Mouse (Mus musculus) CH12.LX (cell line): ENCODE results near the gene Nup50. TPM values are rescaled to one million over a fixed set of nuclear protein-coding genes. Genes with fewer than 3 reads are reported as not detected.

Source experiments
- DNase-seq: peaks from one replicate; pipeline ENCODE4 v3.0.0-alpha.2; 2013; ENCODE audit errors: extremely low read depth
- H3K27ac ChIP-seq: 2 replicates; pipeline ENCODE4 v1.5.1; 2012; ENCODE audit warnings: low read depth, mild to moderate bottlenecking, control low read depth, moderate library complexity; ENCODE audit not compliant: insufficient read depth
- H3K27me3 ChIP-seq: replicated peaks from 2 replicates; pipeline ENCODE3; 2012; ENCODE audit warnings: inconsistent platforms
- H3K36me3 ChIP-seq, 2 experiments: replicated peaks in 1 of 2; 2 replicates each; pipeline versions ENCODE3 to v1.6.1; 2012; ENCODE audit warnings: inconsistent platforms in 1 of 2, low read length in 1 of 2, mild to moderate bottlenecking in 1 of 2, mixed read lengths in 1 of 2, moderate library complexity in 1 of 2; ENCODE audit not compliant: control insufficient read depth in 1 of 2, insufficient read depth in 1 of 2
- H3K4me1 ChIP-seq, 2 experiments: 2 replicates each; pipeline ENCODE4 v1.6.1; 2012; ENCODE audit warnings: inconsistent platforms in 1 of 2, moderate library complexity in 1 of 2; ENCODE audit not compliant: insufficient read depth in 2 of 2, control insufficient read depth in 1 of 2
- H3K4me2 ChIP-seq: 2 replicates; pipeline ENCODE4 v1.6.1; 2012; ENCODE audit warnings: low read depth, mild to moderate bottlenecking, control low read depth; ENCODE audit not compliant: poor library complexity, insufficient read depth, severe bottlenecking
- H3K4me3 ChIP-seq, 3 experiments: fragments of 150-350 bp in 1 of 3; sonication (generic) in 1 of 3; replicated peaks in 1 of 3; 2 replicates each; pipeline versions ENCODE3 to v1.5.1; 2011 to 2012; ENCODE audit warnings: low read depth in 2 of 3, low read length in 2 of 3, mild to moderate bottlenecking in 2 of 3, moderate library complexity in 2 of 3, control low read depth in 1 of 3, improper control_type of control experiment in 1 of 3, inconsistent platforms in 1 of 3, mixed read lengths in 1 of 3; ENCODE audit not compliant: poor library complexity in 1 of 3
- H3K79me2 ChIP-seq: replicated peaks from 2 replicates; pipeline ENCODE4 v1.6.1; 2012; ENCODE audit warnings: mild to moderate bottlenecking, moderate library complexity; ENCODE audit not compliant: control insufficient read depth, poor library complexity, insufficient read depth, severe bottlenecking; ENCODE audit errors: extremely low read depth
- H3K9ac ChIP-seq: 2 replicates; pipeline ENCODE4 v1.6.1; 2012; ENCODE audit warnings: low read depth, mild to moderate bottlenecking, control low read depth, moderate library complexity; ENCODE audit not compliant: insufficient read depth
- H3K9me3 ChIP-seq: replicated peaks from 2 replicates; pipeline ENCODE3; 2012; ENCODE audit warnings: low read length, inconsistent platforms, mixed read lengths
- BHLHE40 ChIP-seq: IDR thresholded peaks from 2 replicates; pipeline ENCODE4 v1.6.1; 2011; ENCODE audit warnings: mild to moderate bottlenecking, low read depth, low read length, improper control_type of control experiment
- CHD1 ChIP-seq: IDR thresholded peaks from 2 replicates; pipeline ENCODE4 v1.6.1; 2012; ENCODE audit warnings: low read depth, low read length, improper control_type of control experiment, inconsistent platforms
- CHD2 ChIP-seq: IDR thresholded peaks from 2 replicates; pipeline ENCODE4 v1.6.1; 2011; ENCODE audit warnings: low read length, improper control_type of control experiment
- CTCF ChIP-seq, 2 experiments: IDR thresholded peaks in 1 of 2; conservative IDR thresholded peaks in 1 of 2; 2 replicates each; pipeline ENCODE4 v1.5.1; 2011 to 2012; ENCODE audit warnings: low read depth in 2 of 2, low read length in 2 of 2, improper control_type of control experiment in 1 of 2, inconsistent platforms in 1 of 2, mild to moderate bottlenecking in 1 of 2, moderate library complexity in 1 of 2
- ELF1 ChIP-seq: IDR thresholded peaks from 2 replicates; pipeline ENCODE4 v1.6.1; 2014; ENCODE audit warnings: low read depth, mild to moderate bottlenecking, inconsistent platforms, low read length, improper control_type of control experiment
- ETS1 ChIP-seq: conservative IDR thresholded peaks from 2 replicates; pipeline ENCODE4 v1.6.1; 2012; ENCODE audit warnings: low read depth, mild to moderate bottlenecking, inconsistent platforms, low read length, improper control_type of control experiment, moderate library complexity
- IRF4 ChIP-seq: IDR thresholded peaks from 2 replicates; pipeline ENCODE4 v1.6.1; 2014; ENCODE audit warnings: low read depth, mild to moderate bottlenecking, inconsistent platforms, low read length, improper control_type of control experiment
- KAT2A ChIP-seq: IDR thresholded peaks from 2 replicates; pipeline ENCODE4 v1.6.1; 2012; ENCODE audit warnings: low read length, improper control_type of control experiment, inconsistent platforms; ENCODE audit not compliant: insufficient replicate concordance
- MAFK ChIP-seq: IDR thresholded peaks from 2 replicates; pipeline ENCODE4 v1.6.1; 2011; ENCODE audit warnings: low read length, improper control_type of control experiment; ENCODE audit not compliant: insufficient replicate concordance
- MAX ChIP-seq: IDR thresholded peaks from 2 replicates; pipeline ENCODE4 v1.6.1; 2011; ENCODE audit warnings: low read length, improper control_type of control experiment
- MYC ChIP-seq: IDR thresholded peaks from 2 replicates; pipeline ENCODE4 v1.6.1; 2011; ENCODE audit warnings: low read depth, mild to moderate bottlenecking, improper control_type of control experiment, low read length
- NELFE ChIP-seq: IDR thresholded peaks from 2 replicates; pipeline ENCODE4 v1.6.1; 2011; ENCODE audit warnings: low read depth, low read length, improper control_type of control experiment
- POLR2A ChIP-seq: IDR thresholded peaks from 2 replicates; pipeline ENCODE4 v1.6.1; 2011; ENCODE audit warnings: low read depth, mild to moderate bottlenecking, improper control_type of control experiment, low read length
- SMC3 ChIP-seq: IDR thresholded peaks from 2 replicates; pipeline ENCODE4 v1.6.1; 2011; ENCODE audit warnings: low read depth, low read length, improper control_type of control experiment
- TBP ChIP-seq: conservative IDR thresholded peaks from 2 replicates; pipeline ENCODE4 v1.6.1; 2011; ENCODE audit warnings: low read depth, low read length, improper control_type of control experiment
- UBTF ChIP-seq: IDR thresholded peaks from 2 replicates; pipeline ENCODE4 v1.6.1; 2012; ENCODE audit warnings: low read depth, mild to moderate bottlenecking, inconsistent platforms, low read length, improper control_type of control experiment, moderate library complexity
- USF2 ChIP-seq: conservative IDR thresholded peaks from 2 replicates; pipeline ENCODE4 v1.6.1; 2011; ENCODE audit warnings: low read depth, low read length, improper control_type of control experiment
- ZKSCAN1 ChIP-seq: IDR thresholded peaks from 2 replicates; pipeline ENCODE4 v1.6.1; 2012; ENCODE audit warnings: low read depth, inconsistent platforms, low read length, improper control_type of control experiment, borderline replicate concordance
- ZMIZ1 ChIP-seq: IDR thresholded peaks from 2 replicates; pipeline ENCODE4 v1.6.1; 2012; ENCODE audit warnings: low read depth, mild to moderate bottlenecking, inconsistent platforms, low read length, improper control_type of control experiment
- dilution Hi-C: fragments of 300-500 bp; cut with MboI; formaldehyde crosslinking; loops from 2 replicates; pipeline ENCODE4 v1.14.3; 2020; ENCODE audit warnings: low sequenced_read_pairs; ENCODE audit not compliant: extremely low pct_unique_long_range_greater_than_20kb, extremely low pct_ligation_motif_present
- in situ Hi-C: fragments of 300-500 bp; cut with MboI; formaldehyde crosslinking; loops from 3 replicates; pipeline ENCODE4 v1.14.3; 2019; ENCODE audit warnings: low sequenced_read_pairs, low pct_ligation_motif_present, low pct_unique_long_range_greater_than_20kb, mixed read lengths
- polyA plus RNA-seq: library from polyadenylated mRNA; unstranded; fragments of >175 nt; gene quantifications from 2 replicates; pipeline ENCODE4 v1.2.1, GENCODE M21; 2012; ENCODE audit warnings: low read depth; ENCODE audit not compliant: insufficient read length
- total RNA-seq, 2 experiments: library from RNA; depleted of rRNA; stranded (reverse); fragments of 300-350 nt in 1 of 2; fragments of >200 nt in 1 of 2; gene quantifications; 2 replicates each; pipeline ENCODE4 v1.2.3; 2012 to 2014

The Nup50 gene
- total and polyA plus RNA-seq, 3 experiments: 39.2 to 85.6 (median 43.4) TPM

DNA sequence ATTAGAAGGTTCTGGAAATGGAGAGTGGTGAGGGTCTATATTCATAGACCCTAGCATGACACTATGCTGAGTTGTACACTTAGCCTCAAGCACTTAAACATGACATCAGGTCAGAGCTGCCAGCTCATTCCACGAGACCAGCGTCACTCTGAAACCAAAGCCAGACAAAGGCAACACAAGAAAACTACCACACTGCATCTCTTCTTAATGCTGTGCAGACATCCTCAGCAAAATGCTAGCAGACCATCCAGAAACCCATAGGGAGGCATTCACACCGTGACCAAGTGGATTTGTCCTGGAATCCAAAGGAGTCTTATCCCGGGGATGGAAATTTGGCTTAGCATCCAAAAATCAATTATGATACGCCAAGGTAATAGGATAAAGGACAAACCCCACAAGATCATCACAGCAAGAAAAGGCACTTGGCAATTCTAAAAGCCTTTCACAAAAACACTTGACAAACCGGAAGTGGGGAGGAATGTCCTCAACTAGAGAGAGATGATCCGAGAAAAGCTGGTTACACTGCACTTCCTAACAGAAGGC, 19.3 kb upstream of the Nup50 start:
- Histone ChIP-seq H3K4me3 (no peak overlapping the region), H3K4me1 (no peaks in the 10 kb centered on the region), H3K4me2 (no peak overlapping the region), H3K27ac (no peak overlapping the region), H3K9ac (no peak overlapping the region), H3K27me3 (no peaks in the 10 kb centered on the region), H3K36me3 (no peaks in the 10 kb centered on the region), H3K79me2 (no peaks in the 10 kb centered on the region), H3K9me3 (no peaks in the 10 kb centered on the region)
- TF ChIP-seq BHLHE40: no peak
- TF ChIP-seq TBP: no peak
- TF ChIP-seq CTCF (conservative IDR thresholded peaks at IDR 0.05 in 1 of 2, IDR thresholded peaks at IDR 0.05 in 1 of 2; ENCODE audit: low read depth in 2 of 2, low read length in 2 of 2): no peak
- TF ChIP-seq MAX: no peak
- in situ Hi-C loops (no loop called here), dilution Hi-C loops (no loop called here)
- no peak for DNase-seq

DNA sequence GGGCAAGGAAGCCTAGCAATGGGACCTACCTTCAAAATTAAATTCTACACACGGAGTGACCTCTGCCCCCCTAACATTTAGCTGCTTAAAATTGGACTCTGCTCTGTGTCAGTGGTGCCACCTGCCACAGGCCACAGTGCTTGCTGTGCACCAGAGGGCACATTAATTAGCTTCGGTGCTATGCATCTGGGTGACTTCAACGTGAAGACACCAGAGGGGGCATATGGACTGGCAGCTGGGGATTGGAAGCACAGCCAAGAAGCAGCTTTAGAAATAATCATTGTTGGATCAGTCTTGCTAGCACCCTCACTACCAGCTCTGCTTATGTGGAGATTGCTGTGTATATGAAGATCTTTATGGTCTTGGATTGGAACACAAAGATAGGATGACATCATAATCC, 10.0 kb upstream of the Nup50 start:
- Histone ChIP-seq H3K79me2 (no peaks in the 10 kb centered on the region), H3K27ac (no peak overlapping the region), H3K36me3 (peaks cover 11 to 65% of the 10 kb centered on the region in 2 experiments), H3K4me1 (peaks cover 0 to 2% of the 10 kb centered on the region in 2 experiments; a peak in 1 of 4 replicates), H3K4me3 (no peak overlapping the region)
- dilution Hi-C loops: no loop called here
- DNase-seq: no peak
- TF ChIP-seq KAT2A: no peak
- no peak for TF ChIP-seq UBTF
- no peak for TF ChIP-seq CHD1
- TF ChIP-seq MAFK: no peak
- TF ChIP-seq ZKSCAN1: no peak
- TF ChIP-seq POLR2A: no peak
- TF ChIP-seq CHD2: no peak
- TF ChIP-seq NELFE: no peak
- no peak for TF ChIP-seq CTCF (conservative IDR thresholded peaks at IDR 0.05 in 1 of 2, IDR thresholded peaks at IDR 0.05 in 1 of 2; ENCODE audit: low read depth in 2 of 2, low read length in 2 of 2)
- no peak for TF ChIP-seq MYC
- TF ChIP-seq ELF1: no peak
- no peak for TF ChIP-seq ETS1
- no peak for TF ChIP-seq USF2
- no peak for TF ChIP-seq SMC3
- no peak for TF ChIP-seq IRF4
- TF ChIP-seq ZMIZ1: no peak
- TF ChIP-seq, all 38 proteins: peak for 0
- no peak overlapping the region for H3K9ac ChIP-seq
- in situ Hi-C loops: no loop called here
- H3K4me2 ChIP-seq: no peak overlapping the region
- H3K27me3 ChIP-seq: no peaks in the 10 kb centered on the region
- peaks cover 14% of the 10 kb centered on the region for H3K9me3 ChIP-seq
